Mouse (Mus musculus) frontal cortex, postnatal 36 days (tissue): ENCODE data around the gene Mon2.

Experiments used
- DNase-seq, 2 experiments: peaks; one replicate each; pipeline ENCODE4 v3.0.0; 2022; ENCODE audit warnings: low spot score in 2 of 2

Gene Mon2

DNA sequence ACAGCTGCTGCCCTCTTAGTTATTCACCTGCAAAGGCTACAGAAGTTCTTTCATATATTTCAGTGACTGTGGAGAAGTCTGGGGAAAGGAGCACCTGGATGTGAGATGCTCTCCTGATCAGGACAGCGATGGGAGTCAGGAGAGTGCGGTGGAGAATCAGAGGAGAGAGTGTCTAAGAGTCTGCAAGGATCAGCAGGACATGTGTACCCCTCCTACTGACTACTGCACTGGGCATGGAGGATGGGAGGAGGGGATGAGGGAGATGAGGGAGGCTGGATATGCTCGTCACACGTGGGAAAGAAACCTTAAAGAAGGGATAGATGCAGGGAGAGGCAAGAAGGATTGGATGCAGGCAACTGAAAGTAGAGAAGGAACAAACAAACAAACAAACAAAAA, 112.1 kb downstream of the Mon2 start:
- no peak for DNase-seq

DNA sequence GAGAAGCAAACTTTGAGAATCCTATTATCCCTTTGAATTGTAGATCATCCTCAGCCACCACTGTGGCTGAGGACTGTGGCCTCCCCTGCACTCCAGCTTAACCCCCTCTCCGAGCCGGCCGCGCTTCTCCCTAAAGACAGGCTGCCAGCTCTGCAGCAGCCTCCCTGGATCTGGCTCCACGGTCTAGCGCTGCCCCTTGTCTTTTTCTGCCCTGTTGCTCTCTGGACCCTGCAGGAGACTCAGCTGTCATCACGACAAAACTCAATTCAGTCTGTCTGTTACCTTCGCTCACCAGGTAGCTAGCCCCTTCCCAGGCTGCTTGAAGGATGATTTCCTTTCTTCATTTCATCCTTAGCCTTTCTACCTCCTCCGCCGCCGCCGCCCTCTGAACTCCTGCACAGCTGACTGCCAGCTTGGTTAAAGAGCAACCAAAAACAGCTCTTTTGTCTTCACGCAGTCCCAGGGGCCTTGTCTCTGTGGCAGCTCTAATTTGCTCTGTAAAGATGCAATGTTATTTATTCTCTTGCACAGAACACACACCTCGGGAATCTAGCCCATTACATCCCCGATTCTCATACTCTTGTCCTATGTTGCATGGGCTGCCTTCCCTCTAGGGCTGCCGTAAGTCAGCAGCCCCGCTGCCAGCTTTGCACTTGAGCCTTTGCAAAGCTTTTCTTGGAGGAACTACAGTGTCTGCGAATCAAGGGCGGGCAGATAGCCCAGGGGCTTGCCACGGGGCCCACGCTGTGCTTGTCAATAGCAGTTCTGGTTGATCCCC, 112.7 kb downstream of the Mon2 start:
- peak in 1 of 2 experiments; percentile 17 for DNase-seq

DNA sequence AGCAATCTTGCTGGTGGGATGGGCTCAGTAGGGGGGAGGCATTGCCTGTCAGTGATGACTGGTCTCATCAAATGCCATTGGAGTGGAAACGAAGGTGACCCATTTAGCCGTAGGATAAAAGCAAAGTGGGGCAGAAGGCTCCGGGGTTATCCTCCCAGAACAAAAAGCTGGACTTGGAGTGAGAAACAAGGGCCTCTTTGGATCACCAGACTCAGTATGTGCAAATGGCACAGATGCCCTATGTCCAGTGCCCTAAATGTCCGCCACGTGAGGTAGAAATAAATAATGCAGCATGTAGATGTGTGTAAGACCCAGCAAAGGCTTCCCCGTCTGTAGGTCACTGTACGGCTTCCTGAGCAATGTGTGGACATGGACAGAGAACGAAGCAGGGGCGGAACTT, 113.7 kb downstream of the Mon2 start:
- no peak for DNase-seq

DNA sequence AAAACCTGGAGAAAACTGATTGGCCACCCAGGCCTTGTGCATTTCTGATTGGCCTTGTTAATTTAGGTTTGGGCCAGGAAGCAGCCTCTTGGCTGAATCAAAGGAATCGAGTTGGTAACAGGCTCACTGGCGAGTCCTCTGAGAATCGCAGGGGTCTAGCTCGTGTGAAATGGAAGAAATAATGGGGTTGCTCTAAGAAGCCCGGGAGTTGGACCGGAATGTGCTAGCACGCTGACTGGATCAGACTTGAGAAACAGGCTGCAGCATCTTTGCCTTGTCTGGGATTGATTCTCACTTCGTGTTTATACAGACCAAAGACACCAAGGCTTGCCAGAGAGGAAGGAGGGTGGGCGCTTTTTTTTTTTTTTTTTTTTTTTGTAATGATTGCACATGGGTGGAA, 114.8 kb downstream of the Mon2 start:
- DNase-seq = no peak

DNA sequence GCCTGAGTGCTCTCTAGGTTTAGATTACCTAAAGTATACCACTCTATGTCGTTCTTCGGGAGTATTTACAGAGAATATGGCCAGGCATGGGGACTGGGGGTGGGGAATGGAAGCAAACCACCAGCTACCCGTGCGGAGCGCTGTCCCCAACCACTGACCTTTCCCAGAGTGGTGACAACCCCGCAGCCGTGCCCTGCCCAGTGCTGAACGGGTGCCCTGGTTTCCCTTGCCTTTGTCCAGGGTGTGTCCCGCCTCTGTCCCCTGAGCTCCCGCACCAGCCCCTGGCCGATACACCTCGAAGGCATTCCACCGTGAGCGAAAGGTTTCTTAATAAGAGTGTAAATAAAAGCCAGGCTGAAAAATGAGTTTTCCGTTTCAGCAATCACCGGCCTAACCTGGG, 115.6 kb downstream of the Mon2 start:
- DNase-seq = no peak

DNA sequence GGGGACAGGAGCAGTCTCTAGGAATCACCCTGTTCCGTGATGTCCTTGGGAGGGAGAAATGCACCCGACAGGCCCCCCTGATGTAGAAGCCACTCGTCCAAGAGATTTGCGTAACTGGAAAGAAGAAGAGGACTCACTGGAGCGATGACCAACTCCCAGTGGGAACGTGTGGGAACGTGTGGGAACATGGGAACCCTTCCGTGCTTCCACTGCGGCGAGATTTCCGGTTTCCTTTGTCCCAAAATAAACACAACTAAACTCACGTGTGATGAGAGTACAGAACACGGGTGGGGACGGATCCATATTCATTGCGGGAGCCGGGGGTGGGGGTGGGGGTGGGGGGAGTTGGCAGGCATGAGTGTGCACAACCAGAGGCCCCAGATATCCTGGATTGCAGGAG, 116.1 kb downstream of the Mon2 start:
- no peak for DNase-seq

DNA sequence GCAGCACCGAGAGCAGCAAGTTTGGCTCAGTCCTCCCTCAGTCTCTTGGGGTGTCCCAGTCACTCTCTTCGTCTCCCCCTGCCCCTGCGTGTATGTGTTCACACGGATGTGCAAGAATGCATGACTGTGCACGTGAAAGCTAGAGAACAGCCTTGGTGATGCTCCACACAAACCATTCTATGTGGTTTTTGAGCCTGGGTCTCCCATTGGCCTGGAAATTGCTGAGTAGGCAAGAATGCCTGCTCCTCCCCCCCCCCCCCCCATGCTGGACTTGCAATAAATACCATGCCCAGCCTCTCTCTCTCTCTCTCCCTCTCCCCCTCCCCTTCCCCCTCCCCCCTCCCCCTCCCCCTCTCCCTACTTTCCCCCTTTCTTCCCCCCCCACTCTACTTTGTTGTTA, 117.6 kb downstream of the Mon2 start:
- DNase-seq = no peak

DNA sequence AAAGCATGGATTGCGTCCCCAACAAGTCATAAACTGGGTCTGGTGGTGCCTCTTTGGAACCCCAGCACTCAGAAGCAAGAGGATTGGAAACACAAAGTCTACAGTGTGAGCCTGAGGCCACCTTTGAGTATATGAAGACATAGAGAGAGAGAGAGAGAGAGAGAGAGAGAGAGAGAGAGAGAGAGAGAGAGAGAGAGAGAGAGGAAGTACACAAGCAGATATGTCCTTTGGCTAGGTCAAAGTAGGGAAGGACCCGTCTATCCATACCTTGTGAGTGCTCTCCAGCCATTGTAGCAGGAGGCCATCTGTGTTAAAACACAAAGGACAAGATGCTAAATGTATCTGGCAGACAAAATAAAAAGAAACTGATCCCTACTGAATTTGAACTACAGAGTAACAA, 118.4 kb downstream of the Mon2 start:
- DNase-seq = no peak

DNA sequence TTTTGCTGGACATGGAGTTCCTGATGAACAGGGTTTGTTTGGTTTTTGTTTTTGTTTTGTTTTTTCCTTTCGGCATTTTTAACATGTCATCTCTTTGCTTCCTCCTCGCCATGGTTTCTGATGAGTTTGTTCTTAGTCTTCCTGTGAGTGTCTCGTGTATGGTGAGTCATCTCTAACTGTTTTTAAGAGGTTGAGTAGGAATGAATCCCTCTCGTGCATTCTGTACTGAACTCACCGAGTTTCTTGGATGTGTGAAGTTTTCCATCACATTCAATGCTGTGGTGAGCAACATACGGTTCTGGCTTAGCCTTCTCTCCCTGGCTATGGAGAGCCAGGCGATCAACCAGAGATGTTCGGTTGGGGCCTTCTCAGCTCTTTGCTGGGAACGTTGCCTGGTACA, 122.7 kb downstream of the Mon2 start:
- no peak for DNase-seq

DNA sequence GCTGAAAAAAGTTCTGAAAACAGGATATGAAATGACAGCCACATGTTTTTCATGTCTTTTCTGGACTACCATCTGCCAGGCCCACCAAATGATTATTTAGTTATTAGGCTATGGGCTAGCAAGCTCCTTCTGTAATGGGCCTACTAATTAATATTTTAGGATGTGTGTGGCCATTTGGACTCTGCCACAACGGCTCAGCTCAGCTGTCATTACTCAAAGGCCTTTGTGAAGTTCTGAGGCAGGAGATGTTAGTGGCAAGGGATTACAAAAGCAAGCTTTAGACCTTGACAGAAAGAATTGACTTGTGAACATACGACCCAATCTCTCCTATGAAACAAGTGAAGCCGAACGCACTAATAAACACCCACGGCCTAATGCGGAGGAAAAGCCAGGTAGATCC, 125.3 kb downstream of the Mon2 start:
- DNase-seq = no peak

DNA sequence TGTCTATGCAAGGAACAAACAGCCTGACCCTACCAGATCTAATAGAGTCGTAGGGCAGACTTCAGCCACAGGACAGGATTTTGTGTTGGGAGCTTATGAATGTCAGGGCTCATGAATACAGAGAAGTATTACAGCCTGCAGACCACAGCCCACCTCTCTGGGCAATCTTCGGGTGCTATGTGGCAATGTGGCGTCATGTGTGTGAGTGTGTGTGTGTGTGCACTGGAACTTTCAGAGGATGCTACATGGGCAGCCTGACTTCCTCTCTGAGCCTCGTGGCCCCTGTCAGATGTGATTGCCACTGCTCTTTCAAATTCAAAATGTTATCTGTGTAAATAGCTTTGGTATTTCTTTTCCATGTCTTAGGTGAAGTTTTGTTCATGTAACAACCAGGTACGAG, 131.4 kb downstream of the Mon2 start:
- no peak for DNase-seq

DNA sequence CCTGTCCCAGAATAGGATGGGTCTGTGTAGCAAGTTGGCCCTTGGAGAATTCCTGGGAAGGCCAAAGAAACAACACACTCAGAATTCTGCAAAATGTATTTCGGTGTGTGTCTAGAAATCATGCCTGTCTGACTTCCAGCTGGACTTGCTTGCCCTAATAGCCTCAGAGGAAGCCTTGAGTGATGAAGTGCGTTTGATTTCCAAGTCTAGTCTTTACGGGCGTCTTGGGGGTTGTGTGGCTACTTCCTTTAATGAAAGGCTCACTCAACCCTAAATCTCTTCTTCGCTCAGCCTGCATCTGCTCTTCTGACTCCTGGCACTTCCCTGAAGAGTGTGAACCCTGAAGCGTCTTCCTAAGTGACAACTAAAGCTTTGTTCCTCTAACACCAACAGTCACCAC, 132.5 kb downstream of the Mon2 start:
- DNase-seq = no peak

DNA sequence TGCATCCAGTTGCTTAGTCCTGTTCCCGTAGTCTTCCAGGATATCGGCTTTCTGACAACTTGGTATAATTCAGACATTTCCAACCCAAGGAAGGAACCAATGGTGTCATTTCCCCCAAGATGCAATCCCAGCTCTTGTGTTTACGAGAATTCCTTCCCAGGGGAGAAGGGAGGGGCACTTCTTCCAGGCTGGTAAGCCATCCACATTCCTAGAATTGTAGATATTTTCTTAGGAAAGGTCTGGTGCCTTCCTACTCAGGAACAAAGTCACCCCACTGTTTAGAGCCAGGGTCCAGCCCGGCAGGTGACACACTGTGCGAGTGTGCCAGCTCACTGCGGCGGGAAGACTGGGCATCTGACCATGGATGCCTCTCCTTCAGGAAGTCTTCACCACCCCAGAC, 133.5 kb downstream of the Mon2 start:
- no peak for DNase-seq
